Mouse (Mus musculus) megakaryocyte, embryonic 14.5 days (primary cell): Measurements from ENCODE around the gene Rho. TPM values are rescaled to one million over a fixed set of nuclear protein-coding genes. Genes with fewer than 3 reads are reported as not detected.

Experiments used
- H3K27me3 ChIP-seq: replicated peaks from 2 replicates; pipeline ENCODE3; 2012; ENCODE audit warnings: inconsistent platforms
- H3K36me3 ChIP-seq: replicated peaks from 2 replicates; pipeline ENCODE3; 2012; ENCODE audit warnings: low read length, inconsistent platforms, mixed read lengths
- H3K4me1 ChIP-seq: 2 replicates; pipeline ENCODE4 v1.6.1; 2012; ENCODE audit warnings: inconsistent platforms
- H3K4me3 ChIP-seq: replicated peaks from 2 replicates; pipeline ENCODE3; 2012; ENCODE audit warnings: moderate library complexity, mild to moderate bottlenecking, inconsistent platforms
- H3K9me3 ChIP-seq: 2 replicates; pipeline ENCODE4 v1.6.1; 2012; ENCODE audit warnings: inconsistent platforms
- FLI1 ChIP-seq: IDR thresholded peaks from 2 replicates; pipeline ENCODE4 v1.6.1; 2012; ENCODE audit warnings: low read length, inconsistent platforms, mixed read lengths
- GATA1 ChIP-seq: IDR thresholded peaks from 3 replicates; pipeline ENCODE4 v1.6.1; 2012; ENCODE audit warnings: mixed read lengths, low read length, inconsistent platforms, borderline replicate concordance
- polyA plus RNA-seq: library from polyadenylated mRNA; stranded (reverse); fragments of >175 nt; gene quantifications from 2 replicates; pipeline ENCODE4 v1.2.3, GENCODE M21; 2012; ENCODE audit warnings: low replicate concordance; ENCODE audit not compliant: insufficient read depth

The Rho gene
- polyA plus RNA-seq, 1 experiment: not detected

DNA sequence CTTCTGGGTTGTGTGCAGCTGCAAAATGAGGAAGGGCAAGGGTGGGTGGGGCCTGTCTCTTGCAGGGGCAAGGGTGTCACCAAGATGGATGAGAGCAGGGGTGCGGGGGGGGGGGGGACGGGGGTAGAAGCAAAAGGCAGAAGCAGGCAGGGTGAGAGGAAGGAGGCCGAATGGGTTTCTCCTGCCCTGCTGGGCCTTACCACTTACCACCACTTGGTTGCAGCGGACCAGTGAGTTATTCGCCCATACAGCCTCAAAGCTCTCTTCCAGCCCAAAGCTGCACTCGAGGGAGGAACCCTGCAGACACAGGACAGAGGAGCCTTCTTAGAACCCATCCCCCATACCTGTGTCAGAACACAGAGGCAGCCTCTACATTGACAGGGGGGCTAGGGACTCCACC lies 38.4 kb downstream of the Rho start:
- Histone ChIP-seq H3K4me1 (peaks cover 59% of the 10 kb centered on the region), H3K36me3 (peaks cover 73% of the 10 kb centered on the region), H3K9me3 (no peaks in the 10 kb centered on the region), H3K4me3 (no peak overlapping the region), H3K27me3 (peaks cover 50% of the 10 kb centered on the region)
- TF ChIP-seq FLI1 (no peak), GATA1 (no peak)

GRCm38 (mm10) chr6:115971273-115972060 lies 39.9 kb downstream of the Rho start:
- TF ChIP-seq GATA1: no peak
- no peak for TF ChIP-seq FLI1
- Histone ChIP-seq H3K4me3 (no peak overlapping the region), H3K36me3 (peaks cover 79% of the 10 kb centered on the region), H3K9me3 (no peaks in the 10 kb centered on the region), H3K27me3 (peaks cover 54% of the 10 kb centered on the region), H3K4me1 (peaks cover 50% of the 10 kb centered on the region)

- peaks cover 48% of the 10 kb centered on the region for H3K4me1 ChIP-seq
- peaks cover 53% of the 10 kb centered on the region for H3K27me3 ChIP-seq
- H3K4me3 ChIP-seq: no peak overlapping the region
- peaks cover 77% of the 10 kb centered on the region for H3K36me3 ChIP-seq
- TF ChIP-seq FLI1 (no peak), GATA1 (no peak)
- no peaks in the 10 kb centered on the region for H3K9me3 ChIP-seq
These were observed 40.7 kb downstream of the Rho start for GRCm38 (mm10) chr6:115972083-115972764.

GRCm38 (mm10) chr6:115973139-115973875 lies 41.8 kb downstream of the Rho start:
- peaks cover 77% of the 10 kb centered on the region for H3K36me3 ChIP-seq
- peaks cover 50% of the 10 kb centered on the region for H3K4me1 ChIP-seq

GRCm38 (mm10) chr6:115973881-115974662 lies 42.5 kb downstream of the Rho start:
- H3K9me3 ChIP-seq: no peaks in the 10 kb centered on the region
- H3K36me3 ChIP-seq: peaks cover 77% of the 10 kb centered on the region
- H3K27me3 ChIP-seq: peaks cover 45% of the 10 kb centered on the region
- no peak overlapping the region for H3K4me3 ChIP-seq
- peaks cover 50% of the 10 kb centered on the region for H3K4me1 ChIP-seq
- no peak for TF ChIP-seq GATA1
- TF ChIP-seq FLI1: no peak

More at GRCm38 (mm10) chr6:115973139-115973875, 41.8 kb downstream of the Rho start:
- peaks cover 49% of the 10 kb centered on the region for H3K27me3 ChIP-seq
- no peak overlapping the region for H3K4me3 ChIP-seq
- TF ChIP-seq FLI1 (no peak), GATA1 (no peak)
- no peaks in the 10 kb centered on the region for H3K9me3 ChIP-seq

- no peaks in the 10 kb centered on the region for H3K9me3 ChIP-seq
- peaks cover 41% of the 10 kb centered on the region for H3K27me3 ChIP-seq
- TF ChIP-seq GATA1 (no peak), FLI1 (no peak)
- no peak overlapping the region for H3K4me3 ChIP-seq
- H3K4me1 ChIP-seq: peaks cover 58% of the 10 kb centered on the region
- peaks cover 69% of the 10 kb centered on the region for H3K36me3 ChIP-seq
These were observed 44.1 kb downstream of the Rho start for GRCm38 (mm10) chr6:115975606-115976005.

DNA sequence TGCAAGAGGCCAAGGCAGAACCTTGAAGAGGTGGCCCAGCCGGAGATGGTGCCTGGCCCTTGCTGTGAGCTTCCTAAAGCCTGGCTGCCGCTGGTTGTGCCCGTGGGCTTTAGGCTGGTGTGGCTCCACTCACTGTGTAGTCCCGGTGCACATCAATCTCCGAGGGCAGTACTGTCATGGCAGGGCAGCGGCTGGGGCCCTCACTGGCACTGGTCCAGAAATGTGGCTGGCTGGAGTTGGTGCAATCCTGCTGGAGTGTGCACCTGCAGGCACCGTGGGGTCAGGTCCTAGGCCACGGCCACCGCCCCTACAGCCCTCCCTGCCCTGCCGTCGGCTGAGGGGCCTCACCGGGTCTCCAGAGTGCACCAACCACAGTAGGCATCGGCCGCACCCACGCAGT lies 46.3 kb downstream of the Rho start:
- TF ChIP-seq GATA1 (no peak), FLI1 (no peak)
- no peak overlapping the region for H3K4me3 ChIP-seq
- no peaks in the 10 kb centered on the region for H3K9me3 ChIP-seq
- H3K4me1 ChIP-seq: peaks cover 46% of the 10 kb centered on the region
- H3K27me3 ChIP-seq: peaks cover 39% of the 10 kb centered on the region
- H3K36me3 ChIP-seq: peaks cover 55% of the 10 kb centered on the region

- Histone ChIP-seq H3K36me3 (peaks cover 55% of the 10 kb centered on the region), H3K4me3 (no peak overlapping the region), H3K27me3 (peaks cover 36% of the 10 kb centered on the region), H3K4me1 (peaks cover 38% of the 10 kb centered on the region), H3K9me3 (no peaks in the 10 kb centered on the region)
- TF ChIP-seq GATA1 (no peak), FLI1 (no peak)
These were observed 47.0 kb downstream of the Rho start for GRCm38 (mm10) chr6:115978596-115978995.

DNA sequence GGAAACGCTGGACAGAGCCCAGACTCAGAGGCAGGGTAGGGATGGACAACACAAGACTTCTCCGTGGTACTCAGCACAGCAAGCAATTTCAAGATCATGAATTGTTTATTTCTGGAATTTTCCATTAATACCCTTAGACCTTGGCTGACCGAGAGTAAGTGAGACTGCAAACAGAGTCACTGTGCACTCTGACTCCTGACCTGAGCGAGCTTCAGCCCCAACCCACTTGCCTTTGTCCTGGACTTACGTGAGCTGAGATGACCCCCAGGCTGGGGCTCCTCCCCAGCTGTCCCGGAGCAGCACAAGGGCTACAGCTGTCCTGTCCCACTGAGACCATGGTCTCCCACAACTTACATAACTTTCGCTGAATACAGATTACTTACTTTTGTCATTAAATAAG lies 51.3 kb downstream of the Rho start:
- H3K9me3 ChIP-seq: no peaks in the 10 kb centered on the region
- peaks cover 43% of the 10 kb centered on the region for H3K27me3 ChIP-seq
- H3K4me1 ChIP-seq: peaks cover 45% of the 10 kb centered on the region
- H3K4me3 ChIP-seq: no peak overlapping the region
- peaks cover 18% of the 10 kb centered on the region for H3K36me3 ChIP-seq
- TF ChIP-seq GATA1 (no peak), FLI1 (no peak)
